Mouse (Mus musculus): ENCODE results near the gene Lamc1. TPM values are rescaled to one million over a fixed set of nuclear protein-coding genes. Genes with fewer than 3 reads are reported as not detected.

Gene Lamc1
- polyA plus RNA-seq, 1 experiment: 30.3 TPM

DNA sequence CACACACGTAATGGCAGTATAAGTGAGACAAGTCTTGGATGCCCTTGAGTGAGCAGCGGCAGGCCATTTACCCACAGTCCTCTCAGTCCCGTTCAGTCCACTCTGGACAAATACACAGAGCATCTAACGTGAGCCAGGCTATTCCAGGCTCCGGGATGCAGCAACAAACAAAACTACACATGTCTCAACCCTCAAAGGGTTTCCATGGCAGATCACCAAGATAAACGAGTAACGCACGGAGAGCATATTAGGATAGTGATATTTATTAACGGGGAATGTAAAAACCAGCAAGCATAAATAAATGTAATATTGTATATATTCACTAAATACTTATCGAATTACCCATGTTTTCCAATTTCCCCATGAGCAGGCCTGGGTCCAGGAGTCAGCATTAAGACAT lies 161.6 kb downstream of the Lamc1 start:
- H3K4me1 ChIP-seq (replicated peaks; ENCODE audit: control insufficient read depth, insufficient read depth, low read length): no peaks in the 10 kb centered on the region
- WGBS: 93% methylated on average over 10 of the region's 10 CpGs

More for the DNA sequence above, 161.6 kb downstream of the Lamc1 start:
- TF ChIP-seq CTCF (IDR thresholded peaks at IDR 0.05; ENCODE audit: borderline replicate concordance, control insufficient read depth, extremely low read depth, insufficient read depth, low read length, poor library complexity) (no peak), POLR2A (IDR thresholded peaks at IDR 0.05; ENCODE audit: control insufficient read depth, extremely low read depth, insufficient read depth, low read length, poor library complexity) (no peak)
- H3K4me3 ChIP-seq (ENCODE audit: control insufficient read depth, insufficient read depth, low read length): no peak overlapping the region
- H3K27ac ChIP-seq (ENCODE audit: control insufficient read depth, insufficient read depth, low read length): no peak overlapping the region
- no peaks in the 10 kb centered on the region for H3K36me3 ChIP-seq (ENCODE audit: control insufficient read depth, insufficient read depth, low read length)
- DNase-seq: no peak
- H3K27me3 ChIP-seq (ENCODE audit: control insufficient read depth, insufficient read depth, low read length): no peaks in the 10 kb centered on the region

Other genes starting within 250 kb of the Lamc1 start
- 9.9 and 11.4 TPM in 2 replicates for gene Lamc2, start 146.3 kb downstream of the Lamc1 start, polyA plus RNA-seq (2012; rRNA removed)
- 0.94 and 1.1 TPM in 2 replicates for gene Shcbp1l, start 92.4 kb upstream of the Lamc1 start, polyA plus RNA-seq (2012; rRNA removed)
- 33.3 and 34.7 TPM in 2 replicates for gene Dhx9, start 154.9 kb upstream of the Lamc1 start, polyA plus RNA-seq (2012; rRNA removed)
- 3.6 and 4.1 TPM in 2 replicates for gene Npl, start 217.3 kb upstream of the Lamc1 start, polyA plus RNA-seq (2012; rRNA removed)

Data from thymus, adult 2 months (tissue).